8 mouse cellular contexts compared by ENCODE assay signal in the genomic region with DNA sequence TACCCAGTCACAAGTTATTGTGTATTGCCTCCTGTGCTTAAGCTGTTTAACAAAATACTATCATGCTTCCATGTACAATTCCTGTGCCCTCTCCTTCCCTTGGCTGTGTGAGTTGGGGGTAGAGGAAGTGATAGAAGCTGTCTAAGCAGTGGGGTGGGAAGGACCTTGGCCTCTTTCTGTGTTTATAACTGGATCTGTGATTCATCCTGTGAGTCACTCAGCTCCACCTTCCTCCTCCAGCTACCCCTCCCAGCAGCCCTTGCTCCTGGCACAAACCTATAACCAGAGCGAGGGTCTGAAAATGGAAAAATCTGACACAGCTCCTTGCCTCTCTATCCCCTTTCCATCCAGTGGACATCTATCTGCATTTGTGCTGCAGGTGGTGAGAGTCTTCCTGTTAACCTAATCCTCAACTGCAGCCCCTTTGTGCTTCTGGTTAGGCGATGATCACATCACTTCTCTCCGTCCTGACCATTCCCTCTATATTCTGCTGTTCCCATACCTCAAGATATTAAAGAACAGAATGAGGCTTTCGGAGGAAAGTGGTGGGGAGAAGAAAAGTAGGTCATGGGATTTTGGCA. TPM values are rescaled to one million over a fixed set of nuclear protein-coding genes. Genes with fewer than 3 reads are reported as not detected.
DNase-seq lines count a peak whose midpoint lies in the region; ATAC-seq lines count a peak whose summit lies in the region.

No protein-coding gene starts in this region.

- 69% methylated on average over 4 of the region's 4 CpGs for WGBS in forebrain, embryonic 14.5 days
- WGBS in hindbrain, embryonic 15.5 days, result 63% methylated on average over 4 of the region's 4 CpGs
- WGBS in limb, embryonic 10.5 days, result 61% methylated on average over 4 of the region's 4 CpGs
- WGBS in midbrain, embryonic 12.5 days, result 68% methylated on average over 4 of the region's 4 CpGs

- no peak; the same call in 1 of the 2 replicates for ATAC-seq in forebrain, embryonic 14.5 days
- no peak for ATAC-seq in hindbrain, embryonic 15.5 days (ENCODE audit: low FRiP score, low read depth)
- ATAC-seq in midbrain, embryonic 12.5 days (ENCODE audit: low FRiP score, low read depth), result no peak

- no peak overlapping the region for H3K27ac ChIP-seq in forebrain, embryonic 14.5 days (ENCODE audit: low read depth, low read length)
- H3K27ac ChIP-seq in hindbrain, embryonic 15.5 days (replicated peaks), result peak overlapping the region; percentile 70; the same call in 1 of the 2 replicates
- H3K27ac ChIP-seq in limb, embryonic 10.5 days, result peak overlapping the region; percentile 86
- peak overlapping the region; percentile 22; the same call in 1 of the 2 replicates for H3K27ac ChIP-seq in midbrain, embryonic 12.5 days (replicated peaks)

- peaks cover 7% of the 10 kb centered on the region; the same call in 1 of the 2 replicates for H3K36me3 ChIP-seq in forebrain, embryonic 14.5 days (ENCODE audit: control insufficient read depth, insufficient read depth, low read length)
- 0 out of 2 replicates have a peak, but pooled peaks cover 3% of the 10 kb centered on the region for H3K36me3 ChIP-seq in hindbrain, embryonic 15.5 days
- peaks cover 14% of the 10 kb centered on the region for H3K36me3 ChIP-seq in limb, embryonic 10.5 days
- peaks cover 8% of the 10 kb centered on the region for H3K36me3 ChIP-seq in midbrain, embryonic 12.5 days

- H3K4me1 ChIP-seq in forebrain, embryonic 14.5 days (ENCODE audit: control insufficient read depth, insufficient read depth, low read length), result peaks cover 12% of the 10 kb centered on the region
- H3K4me1 ChIP-seq in hindbrain, embryonic 15.5 days (replicated peaks), result peaks cover 17% of the 10 kb centered on the region
- peaks cover 44% of the 10 kb centered on the region for H3K4me1 ChIP-seq in limb, embryonic 10.5 days
- peaks cover 21% of the 10 kb centered on the region for H3K4me1 ChIP-seq in midbrain, embryonic 12.5 days

- H3K4me2 ChIP-seq in forebrain, embryonic 14.5 days (ENCODE audit: low read length), result peak overlapping the region; percentile 69
- H3K4me2 ChIP-seq in hindbrain, embryonic 15.5 days, result peak overlapping the region; percentile 89
- peak overlapping the region; percentile 74; the same call in 1 of the 2 replicates for H3K4me2 ChIP-seq in midbrain, embryonic 12.5 days (replicated peaks)

- no peak overlapping the region for H3K9ac ChIP-seq in forebrain, embryonic 14.5 days (ENCODE audit: low read length)
- H3K9ac ChIP-seq in hindbrain, embryonic 15.5 days, result no peak overlapping the region
- H3K9ac ChIP-seq in midbrain, embryonic 12.5 days (replicated peaks), result peak overlapping the region; percentile 62; the same call in 1 of the 2 replicates

- DNase-seq in cerebellum, adult 11-12 months, result peak; percentile 50
- DNase-seq in cerebellum, postnatal 4 days (ENCODE audit: low spot score in 2 of 2), result no peak
- peak; percentile 48 for DNase-seq in adipocyte (ENCODE audit: low spot score)
- peak; percentile 4 for DNase-seq in forebrain, embryonic 14.5 days (ENCODE audit: low spot score)
- no peak for DNase-seq in limb, embryonic 10.5 days (ENCODE audit: low spot score)
- DNase-seq in retina, postnatal 1 day, result no peak

- H3K27me3 ChIP-seq in forebrain, embryonic 14.5 days (replicated peaks; ENCODE audit: control insufficient read depth, insufficient read depth, low read length), result no peaks in the 10 kb centered on the region
- no peaks in the 10 kb centered on the region for H3K27me3 ChIP-seq in hindbrain, embryonic 15.5 days
- H3K27me3 ChIP-seq in limb, embryonic 10.5 days (ENCODE audit: low read depth, poor library complexity, severe bottlenecking), result no peaks in the 10 kb centered on the region
- H3K27me3 ChIP-seq in midbrain, embryonic 12.5 days, result peaks cover 6% of the 10 kb centered on the region; the same call in 1 of the 2 replicates

- H3K4me3 ChIP-seq in forebrain, embryonic 14.5 days (ENCODE audit: low read depth, low read length), result no peak overlapping the region
- peak overlapping the region; percentile 45; the same call in 1 of the 2 replicates for H3K4me3 ChIP-seq in hindbrain, embryonic 15.5 days
- H3K4me3 ChIP-seq in limb, embryonic 10.5 days, result peak overlapping the region; percentile 62
- no peak overlapping the region for H3K4me3 ChIP-seq in midbrain, embryonic 12.5 days

- no peaks in the 10 kb centered on the region for H3K9me3 ChIP-seq in forebrain, embryonic 14.5 days (replicated peaks; ENCODE audit: control insufficient read depth, low read length)
- H3K9me3 ChIP-seq in hindbrain, embryonic 15.5 days, result no peaks in the 10 kb centered on the region
- no peaks in the 10 kb centered on the region for H3K9me3 ChIP-seq in limb, embryonic 10.5 days (replicated peaks)
- no peaks in the 10 kb centered on the region for H3K9me3 ChIP-seq in midbrain, embryonic 12.5 days

RNA-seq across cellular contexts. Expression of gene Mtmr11, which starts 1.5 kb away (rescaled TPM):
- 7.0 and 7.9 TPM in 2 replicates for polyA plus RNA-seq in forebrain, embryonic 14.5 days (2014; fragmentation: Nextera tagmentation; extraction: Ambion mirVana)
- 10.3 and 12.2 TPM in 2 replicates for polyA plus RNA-seq in hindbrain, embryonic 15.5 days (2015; fragmentation: Nextera tagmentation; extraction: Ambion mirVana)
- 10.8 and 18.2 TPM in 2 replicates for polyA plus RNA-seq in limb, embryonic 10.5 days (2016; fragmentation: Nextera tagmentation; extraction: Ambion mirVana)
- 13.9 and 16.0 TPM in 2 replicates for polyA plus RNA-seq in midbrain, embryonic 12.5 days (2016; fragmentation: Nextera tagmentation; extraction: Ambion mirVana)

RNA-seq across cellular contexts. Expression of gene Sf3b4, which starts 11.8 kb away (rescaled TPM):
- polyA plus RNA-seq in forebrain, embryonic 14.5 days (2014; fragmentation: Nextera tagmentation; extraction: Ambion mirVana), result 169 and 170 TPM in 2 replicates
- 127 and 146 TPM in 2 replicates for polyA plus RNA-seq in hindbrain, embryonic 15.5 days (2015; fragmentation: Nextera tagmentation; extraction: Ambion mirVana)
- polyA plus RNA-seq in limb, embryonic 10.5 days (2016; fragmentation: Nextera tagmentation; extraction: Ambion mirVana), result 290 and 304 TPM in 2 replicates
- 173 and 181 TPM in 2 replicates for polyA plus RNA-seq in midbrain, embryonic 12.5 days (2016; fragmentation: Nextera tagmentation; extraction: Ambion mirVana)

RNA-seq across cellular contexts. Expression of gene Sv2a, which starts 20.6 kb away (rescaled TPM):
- 44.4 and 56.2 TPM in 2 replicates for polyA plus RNA-seq in forebrain, embryonic 14.5 days (2014; fragmentation: Nextera tagmentation; extraction: Ambion mirVana)
- polyA plus RNA-seq in hindbrain, embryonic 15.5 days (2015; fragmentation: Nextera tagmentation; extraction: Ambion mirVana), result 126 and 137 TPM in 2 replicates
- 3.6 and 3.9 TPM in 2 replicates for polyA plus RNA-seq in limb, embryonic 10.5 days (2016; fragmentation: Nextera tagmentation; extraction: Ambion mirVana)
- 30.0 and 34.8 TPM in 2 replicates for polyA plus RNA-seq in midbrain, embryonic 12.5 days (2016; fragmentation: Nextera tagmentation; extraction: Ambion mirVana)

RNA-seq across cellular contexts. Expression of gene Otud7b, which starts 56.0 kb away (rescaled TPM):
- polyA plus RNA-seq in forebrain, embryonic 14.5 days (2014; fragmentation: Nextera tagmentation; extraction: Ambion mirVana), result 4.0 and 4.4 TPM in 2 replicates
- 8.6 and 9.6 TPM in 2 replicates for polyA plus RNA-seq in hindbrain, embryonic 15.5 days (2015; fragmentation: Nextera tagmentation; extraction: Ambion mirVana)
- 18.6 and 19.2 TPM in 2 replicates for polyA plus RNA-seq in limb, embryonic 10.5 days (2016; fragmentation: Nextera tagmentation; extraction: Ambion mirVana)
- polyA plus RNA-seq in midbrain, embryonic 12.5 days (2016; fragmentation: Nextera tagmentation; extraction: Ambion mirVana), result 16.2 and 19.1 TPM in 2 replicates

RNA-seq across cellular contexts. Expression of gene Bola1, which starts 59.2 kb away (rescaled TPM):
- 80.7 and 96.3 TPM in 2 replicates for polyA plus RNA-seq in forebrain, embryonic 14.5 days (2014; fragmentation: Nextera tagmentation; extraction: Ambion mirVana)
- polyA plus RNA-seq in hindbrain, embryonic 15.5 days (2015; fragmentation: Nextera tagmentation; extraction: Ambion mirVana), result 56.0 and 56.3 TPM in 2 replicates
- polyA plus RNA-seq in limb, embryonic 10.5 days (2016; fragmentation: Nextera tagmentation; extraction: Ambion mirVana), result 74.2 and 76.5 TPM in 2 replicates
- 66.9 and 71.6 TPM in 2 replicates for polyA plus RNA-seq in midbrain, embryonic 12.5 days (2016; fragmentation: Nextera tagmentation; extraction: Ambion mirVana)

Comparison
In these comparisons a context has a peak if more than half of its experiments do, and no peak if none do; other contexts are left out.
1. DNase-seq: peak in cerebellum, adult 11-12 months (single experiment), adipocyte (single experiment) and forebrain, embryonic 14.5 days (single experiment); none in cerebellum, postnatal 4 days (0 of 2), limb, embryonic 10.5 days (single experiment) and retina, postnatal 1 day (single experiment).
2. H3K4me3 ChIP-seq: peak in hindbrain, embryonic 15.5 days (single experiment) and limb, embryonic 10.5 days (single experiment); none in forebrain, embryonic 14.5 days (single experiment) and midbrain, embryonic 12.5 days (single experiment).
3. Peak in every context shown above with its lines, with median percentiles within 50 percentile points of each other: H3K4me2 ChIP-seq.